Mouse (Mus musculus): ENCODE results near the gene Gm17655.
A peak's percentile ranks its signal among the peaks of the same experiment; 100 is the strongest.
"Not testable (repeated sequence)": the region's sequence is repeated elsewhere in the genome, so short reads cannot be mapped to it uniquely, and the experiment has no call there.

Gm17655 gene

GRCm38 (mm10) chr5:110086161-110086866 is 14.0 kb upstream of the Gm17655 start:
- DNase-seq (ENCODE audit: low read depth, low spot score): no peak

GRCm38 (mm10) chr5:110082961-110083360 is 10.6 kb upstream of the Gm17655 start:
- no peak for DNase-seq (ENCODE audit: low read depth, low spot score)

DNA sequence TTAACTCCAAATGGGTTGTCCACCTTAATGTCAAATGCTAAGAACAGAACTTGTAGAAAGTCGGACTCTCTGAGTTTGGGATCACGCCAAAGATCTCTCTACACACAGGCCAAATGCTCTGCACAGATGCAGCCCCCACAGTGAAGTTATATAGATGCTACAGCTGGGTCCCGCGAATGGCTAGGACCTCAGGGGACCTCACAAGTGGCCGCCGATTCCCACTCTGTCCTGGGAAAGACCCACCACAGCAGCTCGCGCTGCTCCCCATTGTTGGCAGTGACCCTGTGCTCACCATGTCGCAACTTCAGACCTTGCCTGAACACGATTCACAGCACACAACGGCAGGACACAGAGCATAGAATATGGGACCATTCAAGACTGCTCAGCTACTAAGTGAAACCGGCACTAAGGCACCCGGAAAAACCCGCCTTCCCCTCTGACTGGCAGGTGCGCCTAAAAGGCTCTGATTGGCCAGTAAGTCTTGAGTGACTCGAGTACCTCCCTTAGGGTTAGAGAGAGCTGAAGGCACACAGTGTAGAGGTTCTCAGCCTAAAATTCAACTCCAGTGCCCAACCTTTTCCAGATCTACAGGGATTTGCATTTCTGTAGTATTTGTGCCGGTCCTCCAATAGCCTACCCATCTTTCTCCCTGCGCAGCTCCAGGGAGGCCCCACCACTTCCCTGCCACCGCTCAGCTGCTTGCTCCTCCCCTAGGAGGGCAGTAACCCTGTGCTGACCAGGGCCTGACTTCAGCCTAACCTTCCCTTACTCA is 14.5 kb downstream of the Gm17655 start:
- DNase-seq (ENCODE audit: low read depth, low spot score): peak; percentile 69

GRCm38 (mm10) chr5:110023694-110024427 is 48.5 kb downstream of the Gm17655 start:
- peak; percentile 37 for DNase-seq (ENCODE audit: low read depth, low spot score)

DNA sequence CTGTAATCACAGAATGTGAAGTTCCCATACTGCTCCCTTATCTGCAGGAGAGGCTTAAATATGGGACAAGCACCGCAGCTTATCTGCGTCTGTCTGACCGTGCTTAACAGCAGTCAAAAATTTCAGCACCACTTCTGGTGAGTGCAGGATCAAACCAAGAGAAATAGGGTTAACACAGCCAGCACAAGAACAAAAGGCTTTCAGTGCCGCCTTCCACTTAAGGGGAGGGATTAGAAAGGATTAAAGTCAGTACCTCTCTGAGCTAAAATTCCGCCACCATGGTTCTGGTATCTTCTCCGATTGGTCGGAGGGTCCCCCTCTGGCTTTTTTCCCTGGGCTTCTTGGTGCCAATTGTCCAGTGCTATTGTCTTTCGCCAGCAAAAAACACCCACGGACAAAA is 49.0 kb downstream of the Gm17655 start:
- DNase-seq (ENCODE audit: low read depth, low spot score): no peak

GRCm38 (mm10) chr5:110015775-110016174 is 56.5 kb downstream of the Gm17655 start:
- not testable (repeated sequence) for DNase-seq (ENCODE audit: low read depth, low spot score)

Data from forelimb bud, embryonic 11.5 days (tissue).